Mouse (Mus musculus) small intestine, adult 2 months (tissue): ENCODE measurements around the gene Hsf5.

ENCODE experiments used
- CTCF ChIP-seq: fragments of 200-500 bp; IDR thresholded peaks from 2 replicates; pipeline ENCODE4 v1.5.1; 2012; ENCODE audit warnings: low read depth, mild to moderate bottlenecking, control low read depth, inconsistent platforms, low read length, moderate library complexity, mixed read lengths; ENCODE audit not compliant: insufficient replicate concordance, insufficient read length; ENCODE audit errors: extremely low read depth
- POLR2A ChIP-seq: fragments of 200-500 bp; IDR thresholded peaks from 2 replicates; pipeline ENCODE4 v1.6.1; 2012; ENCODE audit warnings: low read depth, mild to moderate bottlenecking, control low read depth, inconsistent platforms, low read length, moderate library complexity

DNA sequence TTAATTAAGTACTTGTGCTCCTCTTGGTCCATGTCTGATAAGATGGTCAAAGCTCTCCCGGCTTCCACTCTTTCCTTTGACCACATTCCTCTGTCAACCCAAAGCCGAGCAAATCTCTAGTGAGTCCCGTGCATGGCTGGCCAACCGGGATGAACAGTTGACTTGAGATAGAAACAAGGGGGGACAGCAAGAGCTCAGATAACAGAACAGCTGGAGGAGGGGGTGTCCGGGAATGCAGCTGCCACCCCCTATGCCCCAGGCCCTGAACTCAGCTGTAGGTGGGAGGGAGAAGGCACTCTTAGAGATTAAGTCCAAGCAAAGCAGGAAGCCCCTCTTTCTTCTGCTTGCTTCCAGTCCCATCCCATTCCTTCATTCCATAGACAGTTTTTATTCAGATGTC lies 46.2 kb upstream of the Hsf5 start:
- TF ChIP-seq POLR2A (no peak), CTCF (no peak)
